Mouse (Mus musculus) embryonic facial prominence, embryonic 12.5 days (tissue): Measurements from ENCODE around the gene Susd6. TPM values are rescaled to one million over a fixed set of nuclear protein-coding genes. Genes with fewer than 3 reads are reported as not detected.

Experiments used
- ATAC-seq: fragments of 200-750 bp; cut with Nextera tagmentation; 2 replicates; pipeline ENCODE4 v1.8.0; 2017; ENCODE audit not compliant: insufficient number of reproducible peaks, insufficient read depth, low FRiP score, low TSS enrichment
- H3K27ac ChIP-seq: fragments of 300-500 bp; sonication (generic); 2 replicates; pipeline ENCODE4 v1.5.1; 2016; ENCODE audit warnings: mild to moderate bottlenecking
- H3K27me3 ChIP-seq: fragments of 300-500 bp; sonication (generic); 2 replicates; pipeline ENCODE4 v1.6.1; 2016; ENCODE audit warnings: mild to moderate bottlenecking, moderate library complexity
- H3K36me3 ChIP-seq: fragments of 300-500 bp; sonication (generic); 2 replicates; pipeline ENCODE4 v1.6.1; 2016; ENCODE audit warnings: mild to moderate bottlenecking
- H3K4me1 ChIP-seq: fragments of 300-500 bp; sonication (generic); 2 replicates; pipeline ENCODE4 v1.6.1; 2016
- H3K4me2 ChIP-seq: fragments of 300-500 bp; sonication (generic); replicated peaks from 2 replicates; pipeline ENCODE4 v1.6.1; 2016; ENCODE audit warnings: mild to moderate bottlenecking, moderate library complexity
- H3K4me3 ChIP-seq: fragments of 300-500 bp; sonication (generic); 2 replicates; pipeline ENCODE4 v1.5.1; 2016; ENCODE audit warnings: mild to moderate bottlenecking
- H3K9ac ChIP-seq: fragments of 300-500 bp; sonication (generic); 2 replicates; pipeline ENCODE4 v1.6.1; 2016; ENCODE audit warnings: mild to moderate bottlenecking, moderate library complexity
- H3K9me3 ChIP-seq: fragments of 300-500 bp; sonication (generic); 2 replicates; pipeline ENCODE4 v1.6.1; 2016; ENCODE audit warnings: mild to moderate bottlenecking, moderate library complexity
- WGBS: fragments of 180-500 bp; shearing (Covaris S2); methylation state at CpG from one replicate; pipeline ENCODE4 v1.1.7; 2016; 5-methylcytosine and 5-hydroxymethylcytosine counted together
- polyA plus RNA-seq: library from polyadenylated mRNA; unstranded; fragments of >200 nt; fragmentation: Nextera tagmentation; extraction: Ambion mirVana; gene quantifications from 2 replicates; pipeline ENCODE4 v1.2.1, GENCODE M21; 2016

Susd6 gene
- polyA plus RNA-seq, 1 experiment from 2014 or later, result 18.0 TPM

GRCm38 (mm10) chr12:80885301-80886288 is 95.3 kb downstream of the Susd6 start:
- no peak overlapping the region for H3K27ac ChIP-seq
- H3K36me3 ChIP-seq, result no peaks in the 10 kb centered on the region
- H3K4me2 ChIP-seq, result peak overlapping the region; percentile 36
- 49% methylated on average over 15 of the region's 15 CpGs for WGBS
- H3K9ac ChIP-seq, result no peak overlapping the region
- H3K27me3 ChIP-seq, result no peaks in the 10 kb centered on the region
- peaks cover 9% of the 10 kb centered on the region for H3K4me1 ChIP-seq
- ATAC-seq, result no peak
- H3K4me3 ChIP-seq, result no peak overlapping the region
- H3K9me3 ChIP-seq, result no peaks in the 10 kb centered on the region

DNA sequence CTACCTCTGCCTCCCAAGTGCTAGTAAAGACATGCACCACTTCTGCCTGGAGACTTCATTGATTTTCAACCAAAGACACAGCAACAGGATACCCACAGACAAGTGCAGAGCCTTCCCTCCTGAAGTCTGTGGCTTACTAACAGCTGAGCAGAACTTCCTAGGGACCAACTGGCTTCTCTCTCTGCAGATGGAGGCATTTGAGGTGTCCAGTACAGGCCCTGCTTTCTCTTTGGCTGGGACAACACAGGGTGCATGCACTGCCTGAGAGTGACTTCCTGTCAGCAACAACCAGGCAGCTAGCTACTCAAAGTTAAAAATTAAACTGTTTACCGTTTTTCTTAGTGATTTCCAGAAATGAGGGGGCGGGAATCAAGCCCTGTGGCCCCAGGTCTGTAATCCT is 96.7 kb downstream of the Susd6 start:
- H3K4me2 ChIP-seq, result no peak overlapping the region
- ATAC-seq, result no peak
- peaks cover 9% of the 10 kb centered on the region for H3K4me1 ChIP-seq
- no peaks in the 10 kb centered on the region for H3K27me3 ChIP-seq
- H3K9me3 ChIP-seq, result no peaks in the 10 kb centered on the region
- no peak overlapping the region for H3K4me3 ChIP-seq
- whole genome bisulfite sequencing, result 62% methylated on average over 2 of the region's 2 CpGs
- no peak overlapping the region for H3K27ac ChIP-seq
- H3K36me3 ChIP-seq, result no peaks in the 10 kb centered on the region
- H3K9ac ChIP-seq, result no peak overlapping the region

- Histone ChIP-seq H3K4me3 (no peak overlapping the region), H3K9ac (no peak overlapping the region), H3K4me1 (peaks cover 9% of the 10 kb centered on the region), H3K4me2 (no peak overlapping the region), H3K27ac (no peak overlapping the region), H3K27me3 (no peaks in the 10 kb centered on the region), H3K36me3 (no peaks in the 10 kb centered on the region), H3K9me3 (no peaks in the 10 kb centered on the region)
- no peak for ATAC-seq
- WGBS, result 87% methylated on average over 3 of the region's 3 CpGs
These were observed 99.0 kb downstream of the Susd6 start for GRCm38 (mm10) chr12:80889331-80889730.

DNA sequence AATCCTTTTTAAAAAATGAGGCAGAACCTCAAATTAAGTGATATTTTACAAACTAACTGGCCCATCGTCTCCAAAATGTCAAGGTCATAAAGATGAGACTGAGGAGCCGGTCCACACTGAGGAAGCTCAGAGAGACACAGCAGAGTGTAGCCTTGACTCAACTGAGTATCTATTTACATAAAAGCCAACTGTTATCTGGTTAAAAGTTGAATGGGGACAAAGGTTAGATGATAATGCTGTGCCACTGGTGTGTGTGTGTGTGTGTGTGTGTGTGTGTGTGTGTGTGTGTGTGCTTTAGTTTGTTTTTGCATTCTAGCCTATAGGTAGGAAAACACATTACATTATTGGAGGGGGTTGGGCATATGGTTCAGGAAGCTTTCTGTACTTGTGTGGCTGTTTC is 100.8 kb downstream of the Susd6 start:
- H3K4me2 ChIP-seq, result no peak overlapping the region
- H3K9me3 ChIP-seq, result no peaks in the 10 kb centered on the region
- H3K27me3 ChIP-seq, result no peaks in the 10 kb centered on the region
- WGBS, result 94% methylated on average over 2 of the region's 2 CpGs
- no peak overlapping the region for H3K4me3 ChIP-seq
- no peak overlapping the region for H3K27ac ChIP-seq
- ATAC-seq, result no peak
- H3K9ac ChIP-seq, result no peak overlapping the region
- H3K4me1 ChIP-seq, result no peaks in the 10 kb centered on the region
- no peaks in the 10 kb centered on the region for H3K36me3 ChIP-seq

GRCm38 (mm10) chr12:80893720-80894494 is 103.6 kb downstream of the Susd6 start:
- no peak overlapping the region for H3K4me3 ChIP-seq
- H3K4me2 ChIP-seq, result no peak overlapping the region
- WGBS, result 89% methylated on average over 18 of the region's 18 CpGs
- H3K9ac ChIP-seq, result no peak overlapping the region
- H3K27me3 ChIP-seq, result no peaks in the 10 kb centered on the region
- H3K36me3 ChIP-seq, result no peaks in the 10 kb centered on the region
- ATAC-seq, result no peak
- H3K27ac ChIP-seq, result no peak overlapping the region
- no peaks in the 10 kb centered on the region for H3K4me1 ChIP-seq
- H3K9me3 ChIP-seq, result no peaks in the 10 kb centered on the region

DNA sequence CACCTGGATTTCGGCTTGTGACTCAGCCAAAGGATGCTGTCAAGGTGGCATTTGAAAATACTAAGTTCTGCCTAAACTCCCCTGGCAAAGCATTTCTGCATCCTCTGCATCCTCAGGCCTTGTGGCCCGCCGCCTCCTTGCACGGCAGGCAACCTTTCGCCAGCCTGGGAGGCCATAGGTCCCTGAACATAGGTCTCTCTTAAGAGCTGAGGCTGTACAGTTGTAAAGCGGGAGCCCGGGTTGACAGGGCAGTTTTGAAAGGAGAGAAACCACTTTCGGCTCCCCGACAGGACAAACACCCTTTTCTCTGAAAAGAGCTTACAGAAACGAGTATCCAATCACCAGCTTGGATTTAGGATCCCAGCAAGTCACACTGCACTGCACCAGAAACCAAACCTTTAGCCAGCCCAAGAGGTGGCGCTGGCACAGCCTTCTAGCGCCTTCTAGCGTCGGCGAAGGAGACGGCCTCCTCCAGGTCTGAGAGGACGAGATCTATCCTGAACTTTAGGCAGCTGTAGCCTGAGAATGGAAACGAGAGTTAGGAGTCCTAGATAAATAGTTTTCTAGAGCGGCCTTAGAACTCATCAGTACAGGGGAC is 104.8 kb downstream of the Susd6 start:
- ATAC-seq, result peak; percentile 79; the same call in 1 of the 2 replicates
- peak overlapping the region; percentile 51; the same call in 1 of the 2 replicates for H3K27ac ChIP-seq
- WGBS, result 8% methylated on average over 19 of the region's 19 CpGs
- H3K4me1 ChIP-seq, result no peaks in the 10 kb centered on the region
- peak overlapping the region; percentile 48 for H3K4me2 ChIP-seq
- no peaks in the 10 kb centered on the region for H3K36me3 ChIP-seq
- H3K4me3 ChIP-seq, result 0 out of 2 replicates have a peak overlapping the region, but pooled peaks have one; percentile 15
- no peaks in the 10 kb centered on the region for H3K9me3 ChIP-seq
- H3K9ac ChIP-seq, result no peak overlapping the region
- H3K27me3 ChIP-seq, result no peaks in the 10 kb centered on the region

DNA sequence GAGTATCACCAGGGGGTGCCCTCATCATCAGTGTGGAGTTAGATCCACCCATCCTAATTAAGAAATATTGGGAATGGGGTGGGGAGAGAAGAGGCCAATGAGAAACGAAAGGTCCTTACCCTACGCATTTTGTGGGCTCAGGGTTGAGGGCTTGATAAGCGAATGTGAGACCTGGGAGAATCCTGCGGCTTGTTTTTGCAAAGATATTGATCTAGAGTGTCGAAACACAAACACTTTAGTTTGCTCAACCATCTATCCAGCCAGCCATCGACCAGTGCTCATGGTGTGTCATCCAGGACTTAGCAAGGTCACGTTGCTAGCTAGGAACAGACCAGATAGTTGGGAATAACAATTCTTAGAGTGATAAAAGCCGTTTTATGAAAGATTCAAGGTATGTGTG is 119.3 kb downstream of the Susd6 start:
- Histone ChIP-seq H3K9me3 (no peaks in the 10 kb centered on the region), H3K27ac (no peak overlapping the region), H3K4me3 (no peak overlapping the region), H3K36me3 (no peaks in the 10 kb centered on the region), H3K9ac (no peak overlapping the region), H3K4me1 (no peaks in the 10 kb centered on the region), H3K4me2 (no peak overlapping the region), H3K27me3 (no peaks in the 10 kb centered on the region)
- WGBS, result 89% methylated on average over 8 of the region's 8 CpGs
- ATAC-seq, result no peak

DNA sequence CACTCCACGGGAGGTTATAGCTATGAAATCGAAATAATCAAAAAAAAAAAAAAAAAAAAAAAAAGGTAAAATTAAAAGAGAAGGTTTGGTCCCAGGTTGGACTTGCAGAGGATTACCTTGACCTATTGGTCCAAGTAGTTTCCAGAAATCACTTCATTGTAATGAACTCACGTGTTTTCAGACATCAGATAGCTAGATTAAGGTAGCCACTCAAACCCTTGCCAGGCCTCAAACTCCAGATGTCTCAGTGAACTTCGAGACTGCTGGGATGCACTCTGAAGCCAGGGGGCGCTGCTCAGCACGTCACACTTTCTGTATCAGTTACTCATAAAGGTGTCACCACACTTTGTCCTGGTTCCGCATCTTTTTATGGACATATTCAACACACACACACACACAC is 127.5 kb downstream of the Susd6 start:
- H3K4me1 ChIP-seq, result peaks cover 4% of the 10 kb centered on the region; the same call in 1 of the 2 replicates
- no peak overlapping the region for H3K27ac ChIP-seq
- no peak overlapping the region for H3K9ac ChIP-seq
- no peaks in the 10 kb centered on the region for H3K27me3 ChIP-seq
- H3K4me3 ChIP-seq, result no peak overlapping the region
- ATAC-seq, result no peak
- no peak overlapping the region for H3K4me2 ChIP-seq
- WGBS, result 57% methylated on average over 7 of the region's 7 CpGs
- H3K9me3 ChIP-seq, result no peaks in the 10 kb centered on the region
- H3K36me3 ChIP-seq, result no peaks in the 10 kb centered on the region

DNA sequence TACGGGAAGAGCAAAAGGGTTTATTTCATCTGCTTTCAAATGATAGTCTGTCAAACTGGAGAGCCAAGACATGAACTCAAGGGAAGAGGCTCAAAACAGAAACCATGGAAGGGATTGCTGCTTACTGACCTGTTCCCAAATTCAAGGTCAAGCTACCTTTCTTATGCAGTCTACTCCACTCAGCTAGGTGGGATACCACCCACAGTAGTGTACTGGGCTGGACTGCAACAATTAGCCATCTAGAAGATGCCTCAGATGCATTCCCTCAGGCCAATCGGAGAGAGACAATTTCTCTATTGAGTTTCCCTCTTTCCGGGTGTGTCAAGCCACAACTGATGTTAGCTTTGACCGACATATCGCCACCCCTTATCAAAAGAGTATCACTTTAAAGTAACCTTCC is 131.0 kb downstream of the Susd6 start:
- no peak for ATAC-seq
- no peaks in the 10 kb centered on the region for H3K27me3 ChIP-seq
- 91% methylated on average over 5 of the region's 5 CpGs for WGBS
- no peaks in the 10 kb centered on the region for H3K36me3 ChIP-seq
- H3K4me3 ChIP-seq, result no peak overlapping the region
- peaks cover 10% of the 10 kb centered on the region; the same call in 1 of the 2 replicates for H3K4me1 ChIP-seq
- H3K4me2 ChIP-seq, result no peak overlapping the region
- no peak overlapping the region for H3K27ac ChIP-seq
- H3K9ac ChIP-seq, result no peak overlapping the region
- no peaks in the 10 kb centered on the region for H3K9me3 ChIP-seq

DNA sequence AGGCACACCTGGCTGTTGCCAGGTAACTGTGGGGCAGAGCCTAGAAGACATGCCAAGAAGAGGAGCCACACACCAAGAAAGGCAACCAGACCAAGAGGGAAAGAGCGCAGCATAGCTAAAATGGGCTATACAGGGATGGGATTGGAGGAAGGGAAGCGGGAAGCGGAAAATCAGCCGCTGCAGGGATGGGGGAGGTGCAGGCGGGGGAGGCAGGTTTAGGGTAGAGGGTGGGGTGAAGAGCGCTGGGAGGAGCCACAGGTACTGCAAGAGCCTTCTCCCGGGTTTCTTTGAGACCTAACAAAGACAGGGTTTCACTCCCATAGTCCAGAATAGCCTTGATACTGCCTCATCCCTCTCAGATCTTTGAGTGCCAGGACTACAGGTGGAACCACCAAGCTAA is 132.6 kb downstream of the Susd6 start:
- no peak overlapping the region for H3K9ac ChIP-seq
- no peak for ATAC-seq
- H3K36me3 ChIP-seq, result no peaks in the 10 kb centered on the region
- peak overlapping the region; percentile 8; the same call in 1 of the 2 replicates for H3K4me3 ChIP-seq
- H3K4me2 ChIP-seq, result peak overlapping the region; percentile 42
- H3K4me1 ChIP-seq, result peaks cover 10% of the 10 kb centered on the region; the same call in 1 of the 2 replicates
- no peak overlapping the region for H3K27ac ChIP-seq
- 2% methylated on average over 7 of the region's 7 CpGs for WGBS
- H3K9me3 ChIP-seq, result no peaks in the 10 kb centered on the region
- no peaks in the 10 kb centered on the region for H3K27me3 ChIP-seq

- H3K4me1 ChIP-seq, result peaks cover 10% of the 10 kb centered on the region; the same call in 1 of the 2 replicates
- 67% methylated on average over 5 of the region's 5 CpGs for WGBS
- no peak overlapping the region for H3K27ac ChIP-seq
- H3K4me3 ChIP-seq, result no peak overlapping the region
- H3K9me3 ChIP-seq, result no peaks in the 10 kb centered on the region
- no peaks in the 10 kb centered on the region for H3K27me3 ChIP-seq
- no peaks in the 10 kb centered on the region for H3K36me3 ChIP-seq
- 0 out of 2 replicates have a peak, but pooled peaks have one; percentile 15 for ATAC-seq
- no peak overlapping the region for H3K9ac ChIP-seq
- no peak overlapping the region for H3K4me2 ChIP-seq
These were observed 133.3 kb downstream of the Susd6 start for GRCm38 (mm10) chr12:80923602-80924001.
